Mouse (Mus musculus): ENCODE measurements around the gene Prrx2.
"Not testable (repeated sequence)": the region's sequence is repeated elsewhere in the genome, so short reads cannot be mapped to it uniquely, and the experiment has no call there.

Gene Prrx2

DNA sequence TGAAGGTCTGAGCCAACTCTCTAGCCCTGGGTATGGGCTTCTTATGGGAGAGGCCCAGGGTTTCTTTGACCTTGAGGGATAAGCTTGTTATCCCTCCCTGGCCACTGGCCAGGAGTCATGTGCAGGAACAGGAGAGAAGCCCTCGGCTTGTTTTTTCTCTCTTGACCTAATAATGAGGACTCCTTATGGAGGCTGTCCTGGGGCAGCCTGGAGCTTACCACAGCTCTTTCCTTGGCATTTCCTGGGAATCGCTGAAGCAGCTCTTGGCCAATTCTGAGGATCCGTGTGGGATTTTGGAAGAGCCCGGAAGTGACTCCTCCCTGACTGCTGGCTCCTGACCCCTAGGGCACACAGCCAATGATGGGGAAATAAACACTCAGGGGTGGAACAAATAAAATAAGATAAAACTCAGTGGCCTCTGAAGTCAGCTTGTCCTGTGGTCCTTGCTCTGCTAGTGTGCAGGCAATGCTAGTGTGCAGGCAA lies 77.6 kb downstream of the Prrx2 start:
- no peak for DNase-seq (ENCODE audit: low spot score in 2 of 2)

DNA sequence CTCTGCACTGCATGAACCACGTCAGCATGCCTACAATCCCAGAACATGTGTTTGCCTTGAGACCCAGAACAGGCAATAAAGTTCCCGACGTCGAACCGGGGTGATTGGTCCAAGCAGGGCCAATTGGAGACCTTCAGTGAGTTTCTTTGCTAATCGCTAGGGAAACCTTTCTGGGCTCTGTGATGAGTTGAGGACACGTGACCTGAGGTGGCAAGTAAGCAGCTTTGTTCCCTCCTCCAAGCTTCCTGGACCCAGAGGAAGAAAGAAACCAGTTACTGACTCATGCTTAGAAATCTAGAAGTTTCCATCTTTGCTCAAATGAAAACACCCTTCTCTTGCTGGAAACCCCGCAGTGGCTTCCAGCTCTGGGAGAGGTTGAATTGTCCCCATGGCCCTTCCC lies 78.2 kb downstream of the Prrx2 start:
- no peak for DNase-seq (ENCODE audit: low spot score in 2 of 2)

GRCm38 (mm10) chr2:30914836-30915235 lies 80.1 kb downstream of the Prrx2 start:
- no peak for DNase-seq (ENCODE audit: low spot score in 2 of 2)

DNA sequence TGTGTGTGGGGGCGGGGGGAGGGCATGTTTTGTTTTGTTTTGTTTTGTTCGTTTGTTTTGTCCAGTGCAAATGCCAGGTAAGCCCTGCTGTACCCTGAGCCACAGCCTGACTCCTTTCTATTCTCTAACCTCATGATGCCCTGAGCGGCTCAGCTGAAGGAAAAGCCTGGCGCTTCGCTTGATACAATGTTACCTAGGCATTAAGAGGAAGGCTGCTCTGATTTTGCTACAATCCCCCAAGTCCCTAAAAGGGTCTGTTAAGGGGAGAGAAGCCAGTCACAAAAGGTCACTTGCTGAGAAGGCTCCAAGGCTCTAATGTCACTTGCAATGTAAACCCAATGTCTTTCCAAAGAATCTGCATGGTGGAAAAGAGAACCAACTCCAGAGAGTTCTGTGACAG lies 80.6 kb downstream of the Prrx2 start:
- DNase-seq (ENCODE audit: low spot score in 2 of 2), result no peak

- DNase-seq (ENCODE audit: low spot score in 2 of 2), result not testable (repeated sequence)
Observed at GRCm38 (mm10) chr2:30915933-30916332, 81.2 kb downstream of the Prrx2 start.

DNA sequence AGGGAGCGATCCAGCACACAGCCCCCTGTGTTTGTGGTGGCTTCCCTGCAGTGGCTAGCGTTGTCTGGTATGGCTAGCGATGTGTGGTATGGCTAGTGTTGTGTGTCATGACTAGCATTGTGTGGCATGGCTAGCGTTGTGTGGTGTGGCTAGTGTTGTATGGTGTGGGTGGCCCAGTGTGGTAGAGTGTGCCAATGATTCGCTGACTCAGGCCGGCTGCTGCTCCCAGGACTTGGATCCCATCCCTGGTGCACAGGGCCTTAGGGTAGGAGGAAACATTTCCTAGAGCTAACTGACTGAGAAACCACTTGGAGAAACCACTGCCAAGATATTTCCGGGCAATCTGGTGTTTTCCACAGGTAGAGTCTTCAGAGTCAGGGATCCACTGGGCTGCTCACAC lies 82.9 kb downstream of the Prrx2 start:
- DNase-seq (ENCODE audit: low spot score in 2 of 2), result no peak

GRCm38 (mm10) chr2:30918126-30918525 lies 83.4 kb downstream of the Prrx2 start:
- DNase-seq (ENCODE audit: low spot score in 2 of 2), result no peak

DNA sequence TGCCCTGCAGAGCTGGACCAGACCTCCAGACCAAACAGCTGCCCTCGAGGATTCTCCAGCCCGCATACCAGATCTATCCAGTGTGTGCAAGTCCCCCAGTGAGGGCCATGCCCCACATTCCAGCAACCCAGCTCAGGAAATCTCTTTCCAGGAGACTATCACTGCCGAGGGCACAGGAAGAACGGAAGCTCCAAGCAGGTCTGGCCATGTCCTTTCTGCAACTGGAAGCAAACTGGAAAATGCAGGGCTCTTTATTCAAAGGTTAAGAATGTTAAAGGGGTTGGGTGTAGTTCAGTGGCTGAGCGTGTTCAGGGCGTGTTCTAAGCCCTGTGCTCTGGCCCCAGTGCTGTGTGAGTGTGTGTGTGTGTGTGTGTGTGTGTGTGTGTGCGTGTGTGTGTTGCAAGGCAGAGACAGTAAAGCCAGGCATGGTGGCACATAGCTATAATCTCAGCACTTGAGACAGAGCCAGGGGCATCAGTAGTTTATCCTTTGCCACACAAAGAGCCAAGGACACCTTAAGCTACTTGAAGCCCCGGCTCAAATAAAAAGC lies 84.1 kb downstream of the Prrx2 start:
- no peak for DNase-seq (ENCODE audit: low spot score in 2 of 2)

GRCm38 (mm10) chr2:30920216-30920615 lies 85.4 kb downstream of the Prrx2 start:
- DNase-seq (ENCODE audit: low spot score in 2 of 2), result no peak

- DNase-seq (ENCODE audit: low spot score in 2 of 2), result no peak
Observed at GRCm38 (mm10) chr2:30923099-30923498, 88.3 kb downstream of the Prrx2 start.

DNA sequence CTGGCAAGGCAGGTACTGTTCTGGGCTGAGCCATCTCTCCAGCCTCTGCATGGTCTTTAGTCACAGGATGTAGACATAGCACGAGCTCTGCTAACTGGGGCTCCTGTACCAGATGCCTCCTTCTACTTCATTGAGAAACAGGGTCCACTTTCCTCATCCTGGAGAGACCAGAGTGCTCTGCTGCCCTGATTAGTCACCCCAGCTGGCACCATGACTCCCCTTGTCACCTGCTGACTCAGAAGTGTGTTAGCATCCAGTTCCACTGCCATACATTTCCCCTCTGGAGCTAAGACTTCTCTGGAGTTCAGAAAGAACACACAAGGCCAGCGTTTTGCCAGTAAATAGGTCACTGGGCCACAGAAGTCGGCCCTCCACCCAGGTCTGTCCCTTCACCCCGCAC lies 90.4 kb downstream of the Prrx2 start:
- DNase-seq (ENCODE audit: low spot score in 2 of 2), result no peak

- no peak for DNase-seq (ENCODE audit: low spot score in 2 of 2)
Observed at GRCm38 (mm10) chr2:30926381-30926780, 91.6 kb downstream of the Prrx2 start.

GRCm38 (mm10) chr2:30927151-30927781 lies 92.5 kb downstream of the Prrx2 start:
- DNase-seq (ENCODE audit: low spot score in 2 of 2), result no peak

DNA sequence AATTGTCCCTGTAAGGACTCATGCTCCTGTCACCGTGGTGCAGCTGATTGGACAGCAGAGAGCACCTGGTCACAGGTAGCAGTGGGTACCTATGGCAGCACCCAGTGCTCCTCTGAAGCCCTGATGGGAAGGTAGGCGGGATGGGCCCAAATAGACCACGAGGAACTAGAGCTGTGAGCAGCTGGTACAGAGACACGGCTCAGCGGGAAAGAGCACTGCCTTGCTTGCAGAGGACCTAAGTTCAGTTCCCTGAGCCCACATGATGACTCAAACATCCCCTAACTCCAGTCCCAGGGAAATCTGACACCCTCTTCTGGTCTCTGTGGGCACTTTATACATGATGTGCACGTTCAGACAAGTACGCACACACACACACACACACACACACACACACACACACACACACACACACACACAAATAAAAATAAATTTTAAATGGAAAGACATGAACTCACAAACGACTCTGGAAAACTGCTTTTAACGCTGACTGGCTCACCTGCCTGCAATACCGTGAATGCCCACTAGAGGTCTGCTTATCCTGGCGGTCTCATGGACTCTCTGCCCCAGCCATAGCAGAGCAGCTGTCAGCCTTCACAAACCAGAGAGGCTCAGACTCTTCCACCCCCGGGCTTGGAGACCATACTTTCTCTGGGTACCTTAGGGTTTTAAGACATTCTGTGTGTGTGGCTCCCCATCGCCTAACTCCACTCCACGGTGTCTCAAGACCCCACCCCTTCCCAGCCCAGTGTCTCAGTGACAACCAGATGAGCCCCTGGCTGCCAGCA lies 93.3 kb downstream of the Prrx2 start:
- DNase-seq (ENCODE audit: low spot score in 2 of 2), result peak; percentile 83 to 90

- no peak for DNase-seq (ENCODE audit: low spot score in 2 of 2)
Observed at GRCm38 (mm10) chr2:30928893-30929482, 94.2 kb downstream of the Prrx2 start.

DNA sequence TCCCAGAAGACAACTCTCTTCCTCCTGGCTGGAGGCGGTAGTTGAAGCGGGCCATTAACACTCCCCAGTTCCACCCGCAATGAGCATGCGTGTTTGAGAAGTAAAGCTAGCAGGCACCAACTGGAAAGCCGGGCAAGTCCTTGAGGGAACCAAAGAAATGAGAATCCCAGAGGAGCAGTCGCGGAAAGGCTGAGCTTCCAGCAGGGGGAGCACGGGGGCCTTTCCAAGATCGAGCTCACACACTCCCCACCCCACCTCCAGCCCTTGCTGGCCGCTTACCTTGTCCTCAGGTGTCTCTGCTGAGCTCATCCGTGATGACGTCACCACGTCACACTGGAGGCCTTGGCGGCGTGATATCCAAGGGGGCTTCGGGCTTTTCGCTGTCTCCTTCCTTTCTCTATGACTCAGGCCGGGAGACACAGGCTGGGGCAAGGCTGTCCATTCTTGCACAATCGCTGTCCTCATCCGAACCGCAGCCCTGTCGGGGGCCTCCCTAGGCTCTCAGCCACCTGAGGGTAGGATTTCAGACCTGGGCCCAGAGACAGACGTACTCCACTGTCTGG lies 94.8 kb downstream of the Prrx2 start, which contains the start of gene Ptges:
TSS of gene Ptges (minus strand) at position 381 of the 563 bp plus-strand sequence.
- peak; percentile 87 for DNase-seq (ENCODE audit: low spot score in 2 of 2)

GRCm38 (mm10) chr2:30930846-30931245 lies 96.1 kb downstream of the Prrx2 start:
- not testable (repeated sequence) for DNase-seq (ENCODE audit: low spot score in 2 of 2)

Data from right cerebral cortex, postnatal 10 days (tissue).